Mouse (Mus musculus) olfactory bulb, adult 2 months (tissue): ENCODE measurements around the gene Rtp1.

ENCODE experiments used
- CTCF ChIP-seq: fragments of 200-500 bp; IDR thresholded peaks from 2 replicates; pipeline ENCODE4 v1.5.1; 2012; ENCODE audit warnings: low read depth, mild to moderate bottlenecking, low read length, moderate library complexity; ENCODE audit not compliant: insufficient read depth
- POLR2A ChIP-seq: fragments of 200-500 bp; IDR thresholded peaks from 2 replicates; pipeline ENCODE4 v1.6.1; 2012; ENCODE audit warnings: mild to moderate bottlenecking, low read depth, low read length, moderate library complexity; ENCODE audit not compliant: insufficient read depth

GRCm38 (mm10) chr16:23472046-23472445 is 43.1 kb downstream of the Rtp1 start:
- TF ChIP-seq CTCF (no peak), POLR2A (no peak)
